Mouse (Mus musculus) forebrain, postnatal 0 days (tissue): Measurements from ENCODE around the gene Mdm4. TPM values are rescaled to one million over a fixed set of nuclear protein-coding genes. Genes with fewer than 3 reads are reported as not detected.

Experiments
- ATAC-seq: fragments of 200-750 bp; cut with Nextera tagmentation; 2 replicates; pipeline ENCODE4 v1.8.0; 2017; ENCODE audit warnings: mild to moderate bottlenecking, moderate library complexity
- DNase-seq: peaks from one replicate; pipeline ENCODE4 v3.0.0-alpha.2; 2015
- H3K27ac ChIP-seq: fragments of 300-500 bp; sonication (generic); 2 replicates; pipeline ENCODE4 v1.5.1; 2014; ENCODE audit warnings: low read depth, mild to moderate bottlenecking, antibody characterized with exemption, low read length, moderate library complexity, mixed read lengths
- H3K27me3 ChIP-seq: fragments of 300-500 bp; sonication (generic); 2 replicates; pipeline ENCODE4 v1.6.1; 2014; ENCODE audit warnings: mild to moderate bottlenecking, low read length, mixed read lengths; ENCODE audit not compliant: insufficient read depth
- H3K36me3 ChIP-seq: fragments of 300-500 bp; sonication (generic); 2 replicates; pipeline ENCODE4 v1.6.1; 2014; ENCODE audit warnings: mild to moderate bottlenecking, moderate library complexity; ENCODE audit not compliant: insufficient read depth
- H3K4me1 ChIP-seq: fragments of 300-500 bp; sonication (generic); 2 replicates; pipeline ENCODE4 v1.6.1; 2014; ENCODE audit warnings: antibody characterized with exemption; ENCODE audit not compliant: insufficient read depth
- H3K4me2 ChIP-seq: fragments of 300-500 bp; sonication (generic); 2 replicates; pipeline ENCODE4 v1.6.1; 2014; ENCODE audit warnings: low read depth, mild to moderate bottlenecking, moderate library complexity
- H3K4me3 ChIP-seq: fragments of 300-500 bp; sonication (generic); 2 replicates; pipeline ENCODE4 v1.5.1; 2014; ENCODE audit warnings: low read depth, low read length, mixed read lengths
- H3K9ac ChIP-seq: fragments of 300-500 bp; sonication (generic); 2 replicates; pipeline ENCODE4 v1.6.1; 2014; ENCODE audit warnings: mild to moderate bottlenecking
- H3K9me3 ChIP-seq: fragments of 300-500 bp; sonication (generic); 2 replicates; pipeline ENCODE4 v1.6.1; 2016; ENCODE audit warnings: low read length
- CTCF ChIP-seq: sonication (generic); IDR thresholded peaks from 2 replicates; pipeline ENCODE4 v1.5.1; 2016; ENCODE audit warnings: antibody characterized with exemption, control low read depth, low read depth
- WGBS: fragments of 180-500 bp; shearing (Covaris S2); extraction: QIAGEN DNeasy Blood & Tissue Kit; methylation state at CpG from one replicate; pipeline ENCODE4 v1.1.7; 2014; 5-methylcytosine and 5-hydroxymethylcytosine counted together
- polyA plus RNA-seq: library from polyadenylated mRNA; unstranded; fragments of >200 nt; fragmentation: Nextera tagmentation; extraction: Ambion mirVana; gene quantifications from 2 replicates; pipeline ENCODE4 v1.2.1, GENCODE M21; 2015
- total RNA-seq: library from RNA; depleted of rRNA; stranded (reverse); fragments of >200 nt; gene quantifications from 2 replicates; pipeline ENCODE4 v1.2.3, GENCODE M21; 2014; rRNA removed

The Mdm4 gene
- total RNA-seq = 60.4 and 74.8 TPM in 2 replicates
- polyA plus RNA-seq = 22.2 and 27.4 TPM in 2 replicates

DNA sequence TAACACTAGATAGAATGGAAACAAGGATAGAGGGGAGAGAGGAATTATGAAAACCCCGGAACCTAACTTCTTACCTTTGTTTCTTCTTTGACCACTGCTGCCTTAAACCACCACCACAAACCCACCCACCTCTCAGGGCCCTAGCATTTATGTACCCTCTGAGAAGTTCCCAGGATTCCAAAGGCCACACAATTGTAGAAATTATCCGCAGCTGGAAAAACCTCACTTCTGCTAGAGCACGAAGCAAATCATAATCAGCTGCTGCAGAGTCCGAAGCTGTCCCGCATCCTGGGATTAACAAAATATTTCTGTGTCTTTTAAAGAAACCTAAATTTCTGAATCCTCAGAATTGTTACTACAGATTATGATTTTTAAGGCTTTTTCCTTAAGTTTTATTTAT is at the start of gene Mdm4:
Mdm4 (minus strand) TSS at position 101 of the 400 bp plus-strand sequence.
- DNase-seq (no peak), ATAC-seq (no peak)
- 92% methylated on average over 5 of the region's 5 CpGs for WGBS
- Histone ChIP-seq H3K27ac (no peak within 1 kb of the TSS), H3K4me1 (no peaks in the 10 kb centered on the region), H3K27me3 (no peaks in the 10 kb centered on the region), H3K4me2 (no peak within 1 kb of the TSS), H3K36me3 (no peaks in the 10 kb centered on the region), H3K4me3 (no peak within 1 kb of the TSS), H3K9me3 (no peaks in the 10 kb centered on the region), H3K9ac (no peak within 1 kb of the TSS)
- TF ChIP-seq CTCF = no peak

DNA sequence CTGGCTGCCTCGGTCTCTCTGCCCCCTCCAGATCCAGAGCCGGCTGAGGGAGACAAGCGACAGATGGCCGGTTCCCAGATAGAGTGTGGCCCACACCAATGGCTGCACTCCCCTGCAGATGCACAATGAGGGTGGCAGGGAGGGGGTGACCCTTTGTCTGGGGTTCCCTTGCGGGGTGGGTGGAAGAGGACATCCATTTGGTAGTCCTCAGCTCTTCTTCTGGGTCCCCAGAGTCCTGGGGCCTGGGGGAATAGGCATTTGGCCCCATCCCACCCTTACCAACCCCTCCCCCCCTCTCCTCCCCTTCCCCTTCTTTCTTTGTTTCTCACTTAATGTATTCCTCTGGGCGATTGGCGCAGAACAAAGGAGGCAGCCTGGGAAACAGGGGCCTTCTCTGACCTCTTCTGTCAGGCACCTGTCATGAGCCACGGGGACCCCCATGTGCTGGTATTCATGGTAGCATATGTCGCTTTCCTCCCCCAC is 49.8 kb upstream of the Mdm4 start:
- no peaks in the 10 kb centered on the region for H3K4me1 ChIP-seq
- no peaks in the 10 kb centered on the region for H3K9me3 ChIP-seq
- H3K4me3 ChIP-seq = no peak overlapping the region
- H3K27me3 ChIP-seq = no peaks in the 10 kb centered on the region
- no peak overlapping the region for H3K4me2 ChIP-seq
- H3K27ac ChIP-seq = peak overlapping the region; percentile 55
- TF ChIP-seq CTCF = no peak
- 15% methylated on average over 9 of the region's 9 CpGs for WGBS
- peaks cover 66% of the 10 kb centered on the region for H3K36me3 ChIP-seq
- H3K9ac ChIP-seq = no peak overlapping the region
- ATAC-seq (peak; percentile 21; the same call in 1 of the 2 replicates), DNase-seq (peak; percentile 29)

DNA sequence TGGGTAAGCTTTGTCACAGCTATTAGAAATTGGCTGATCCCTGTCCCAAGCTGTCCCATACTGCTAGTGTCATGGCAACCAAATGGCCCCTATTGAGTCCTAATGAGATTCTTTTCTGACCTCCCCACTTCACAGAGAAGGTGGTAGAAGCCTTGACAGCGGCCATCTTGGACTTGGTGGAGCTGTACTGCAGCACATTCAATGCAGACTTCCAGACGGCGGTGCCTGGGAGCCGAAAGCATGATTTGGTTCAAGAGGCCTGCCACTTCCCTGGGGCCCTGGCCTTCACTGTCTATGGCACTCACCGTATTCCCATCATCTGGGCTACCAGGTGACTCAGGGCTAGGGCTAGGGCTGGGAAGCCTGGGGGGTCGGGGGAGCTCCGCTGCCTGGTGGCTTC is 49.1 kb upstream of the Mdm4 start:
- Histone ChIP-seq H3K9ac (no peak overlapping the region), H3K4me1 (no peaks in the 10 kb centered on the region), H3K27ac (no peak overlapping the region; the same call in 1 of the 2 replicates), H3K36me3 (peaks cover 63% of the 10 kb centered on the region), H3K4me2 (no peak overlapping the region), H3K4me3 (no peak overlapping the region), H3K9me3 (no peaks in the 10 kb centered on the region), H3K27me3 (no peaks in the 10 kb centered on the region)
- no peak for TF ChIP-seq CTCF
- WGBS = 40% methylated on average over 7 of the region's 7 CpGs
- ATAC-seq = no peak
- DNase-seq = no peak

DNA sequence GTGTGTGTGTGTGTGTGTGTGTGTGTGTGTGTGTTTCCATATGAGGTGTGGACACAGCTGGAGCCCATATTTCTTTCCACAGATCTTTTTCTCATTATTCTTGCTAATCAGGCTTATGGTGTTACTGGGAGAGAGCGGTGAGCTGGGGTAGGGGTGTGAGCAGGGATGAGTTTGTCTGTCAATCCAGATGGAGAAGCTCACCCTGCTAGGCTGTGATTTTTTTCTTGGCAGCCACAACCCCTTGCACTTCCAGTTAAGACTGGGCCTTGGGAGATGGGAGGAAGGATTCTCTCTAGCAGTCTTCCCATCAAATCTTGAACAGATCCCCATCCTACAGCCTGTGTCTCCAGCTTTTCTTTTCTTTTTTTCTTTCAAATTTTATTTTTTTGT is 48.0 kb upstream of the Mdm4 start:
- Histone ChIP-seq H3K9ac (no peak overlapping the region), H3K9me3 (no peaks in the 10 kb centered on the region), H3K36me3 (peaks cover 62% of the 10 kb centered on the region), H3K27me3 (no peaks in the 10 kb centered on the region), H3K4me3 (no peak overlapping the region), H3K4me2 (no peak overlapping the region), H3K4me1 (no peaks in the 10 kb centered on the region), H3K27ac (peak overlapping the region; percentile 35; the same call in 1 of the 2 replicates)
- peak; percentile 61 for ATAC-seq
- 27% methylated on average over 1 of the region's 1 CpGs for WGBS
- no peak for TF ChIP-seq CTCF
- DNase-seq = peak; percentile 43

DNA sequence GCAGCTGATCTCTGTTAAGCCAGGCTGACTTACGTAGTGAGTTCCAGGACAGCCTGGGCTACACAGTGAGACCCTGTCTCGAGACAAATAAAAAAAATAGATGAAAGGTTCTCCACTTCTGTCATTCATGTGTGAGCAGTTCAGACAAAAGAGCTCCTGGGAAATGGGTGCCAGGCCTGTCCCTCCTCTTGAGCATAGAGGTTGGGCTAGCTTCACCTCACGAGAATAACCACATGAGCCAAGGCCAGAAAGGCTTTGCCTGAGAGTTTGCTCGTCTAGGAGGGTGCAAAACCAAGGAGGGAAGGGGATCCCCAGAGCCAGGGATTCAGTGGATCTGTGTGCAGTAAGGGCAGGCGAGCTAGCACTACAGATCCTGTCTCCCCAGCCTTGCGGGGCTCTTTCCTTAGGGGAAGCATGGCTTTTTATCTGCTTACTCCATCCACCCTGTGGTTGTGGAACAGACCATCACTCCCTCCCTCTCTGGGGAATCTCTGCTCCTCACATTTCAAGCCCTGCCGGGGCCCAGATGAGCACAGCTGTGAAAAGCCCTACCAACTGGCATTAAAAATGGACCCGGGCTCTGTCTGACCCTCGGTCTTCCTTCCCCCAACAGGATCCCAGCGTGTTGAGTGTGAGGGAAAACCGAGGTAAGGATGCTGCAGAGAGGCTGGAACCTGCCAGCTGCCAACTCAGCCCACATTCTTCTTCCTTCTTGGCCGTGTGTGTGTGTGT is 47.4 kb upstream of the Mdm4 start:
- Histone ChIP-seq H3K9ac (no peak overlapping the region), H3K9me3 (no peaks in the 10 kb centered on the region), H3K4me1 (no peaks in the 10 kb centered on the region), H3K4me3 (no peak overlapping the region), H3K4me2 (no peak overlapping the region), H3K27me3 (no peaks in the 10 kb centered on the region), H3K27ac (peak overlapping the region; percentile 35; the same call in 1 of the 2 replicates), H3K36me3 (peaks cover 58% of the 10 kb centered on the region)
- 62% methylated on average over 12 of the region's 12 CpGs for WGBS
- ATAC-seq (no peak), DNase-seq (peak; percentile 16)
- TF ChIP-seq CTCF = no peak

DNA sequence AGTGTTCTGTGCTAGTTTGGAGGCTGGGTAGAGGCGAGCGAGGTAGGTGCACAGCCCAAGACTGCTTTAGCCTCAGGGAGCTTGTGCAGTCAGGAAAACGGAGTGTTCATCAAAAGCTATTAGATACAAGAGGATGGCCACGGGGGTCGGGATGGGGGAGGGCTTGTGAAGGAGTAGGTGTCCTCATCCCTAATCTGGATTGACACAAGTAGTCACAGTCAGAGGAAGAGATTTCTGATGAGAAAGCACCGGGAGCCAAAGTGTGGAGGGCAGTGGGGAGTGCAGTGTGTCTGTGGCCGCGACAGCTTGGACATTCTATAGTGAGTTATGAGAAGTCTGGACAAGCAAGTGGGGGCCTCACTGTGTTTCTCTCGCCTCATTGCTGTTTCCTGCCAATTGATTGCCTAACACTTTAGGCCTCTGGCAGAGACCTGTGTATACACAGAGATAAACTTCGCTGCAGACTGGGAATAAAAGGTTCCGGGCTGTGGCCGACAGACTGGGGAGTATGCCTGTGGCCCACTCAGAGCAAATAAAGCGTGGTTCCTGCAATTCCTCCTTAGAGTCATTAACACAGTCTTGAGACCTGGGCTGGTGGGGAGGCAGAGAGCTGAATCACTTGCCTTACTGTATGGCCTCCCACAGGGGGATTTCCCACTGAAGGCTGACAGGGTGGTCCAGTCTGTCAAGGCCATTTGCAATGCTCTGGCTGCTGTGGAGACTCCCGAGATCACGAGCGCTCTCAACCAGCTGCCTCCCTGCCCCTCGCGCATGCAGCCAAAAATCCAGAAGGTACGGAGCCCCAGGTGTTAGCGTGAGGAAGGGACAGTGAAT is 46.5 kb upstream of the Mdm4 start:
- H3K9me3 ChIP-seq = no peaks in the 10 kb centered on the region
- no peak overlapping the region for H3K27ac ChIP-seq
- H3K4me3 ChIP-seq = no peak overlapping the region
- no peak overlapping the region for H3K4me2 ChIP-seq
- 0 out of 2 replicates have a peak overlapping the region, but pooled peaks have one; percentile 6 for H3K9ac ChIP-seq
- no peak for ATAC-seq
- H3K4me1 ChIP-seq = peaks cover 5% of the 10 kb centered on the region; the same call in 1 of the 2 replicates
- H3K27me3 ChIP-seq = no peaks in the 10 kb centered on the region
- no peak for DNase-seq
- peaks cover 49% of the 10 kb centered on the region for H3K36me3 ChIP-seq
- WGBS = 61% methylated on average over 20 of the region's 20 CpGs
- no peak for TF ChIP-seq CTCF
